Mouse (Mus musculus): Measurements from ENCODE around the gene Hes7.

- TF ChIP-seq POLR2A (IDR thresholded peaks at IDR 0.05; ENCODE audit: low read depth, low read length) = no peak
- no peak for TF ChIP-seq CTCF (IDR thresholded peaks at IDR 0.05; ENCODE audit: borderline replicate concordance, insufficient read depth, low read length)
Measured at GRCm38 (mm10) chr11:69101604-69102402, 18.4 kb upstream of the Hes7 start.

Measured in embryonic fibroblast, embryonic 13.5 days (primary cell).